Mouse (Mus musculus): Measurements from ENCODE around the gene Pacs1. TPM values are rescaled to one million over a fixed set of nuclear protein-coding genes. Genes with fewer than 3 reads are reported as not detected.

The Pacs1 gene
- polyA plus RNA-seq, 1 experiment from 2014 or later = 20.9 TPM

GRCm38 (mm10) chr19:5181926-5182325, 91.0 kb downstream of the Pacs1 start:
- 86% methylated on average over 2 of the region's 2 CpGs for WGBS
- no peak for ATAC-seq (ENCODE audit: insufficient number of reproducible peaks, insufficient read depth, low FRiP score, low read depth)
- no peaks in the 10 kb centered on the region for H3K27me3 ChIP-seq (ENCODE audit: control insufficient read depth, insufficient read depth, low read length)

GRCm38 (mm10) chr19:5178631-5179030, 94.3 kb downstream of the Pacs1 start:
- Histone ChIP-seq H3K27me3 (ENCODE audit: control insufficient read depth, insufficient read depth, low read length) (no peaks in the 10 kb centered on the region), H3K9ac (ENCODE audit: low read length) (no peak overlapping the region), H3K36me3 (ENCODE audit: control insufficient read depth, insufficient read depth, low read length) (no peaks in the 10 kb centered on the region), H3K4me3 (ENCODE audit: control insufficient read depth in 1 of 2, insufficient read depth in 1 of 2, low read depth in 1 of 2, low read length in 2 of 2) (no peak overlapping the region), H3K4me1 (ENCODE audit: control insufficient read depth in 2 of 2, insufficient read depth in 2 of 2, low read length in 2 of 2) (peaks cover 3 to 10% of the 10 kb centered on the region in 2 experiments), H3K27ac (replicated peaks in 1 of 2; ENCODE audit: control insufficient read depth in 1 of 2, insufficient read depth in 1 of 2, low read depth in 2 of 2, low read length in 2 of 2) (no peak overlapping the region), H3K9me3 (ENCODE audit: control insufficient read depth, low read length) (no peaks in the 10 kb centered on the region), H3K4me2 (ENCODE audit: low read length) (no peak overlapping the region)
- ATAC-seq (ENCODE audit: insufficient number of reproducible peaks, insufficient read depth, low FRiP score, low read depth) = no peak
- 74% methylated on average over 5 of the region's 5 CpGs for WGBS

More at GRCm38 (mm10) chr19:5181926-5182325, 91.0 kb downstream of the Pacs1 start:
- Histone ChIP-seq H3K4me3 (ENCODE audit: control insufficient read depth in 1 of 2, insufficient read depth in 1 of 2, low read depth in 1 of 2, low read length in 2 of 2) (no peak overlapping the region), H3K9ac (ENCODE audit: low read length) (no peak overlapping the region), H3K9me3 (ENCODE audit: control insufficient read depth, low read length) (peaks cover 6% of the 10 kb centered on the region), H3K36me3 (ENCODE audit: control insufficient read depth, insufficient read depth, low read length) (no peaks in the 10 kb centered on the region), H3K27ac (replicated peaks in 1 of 2; ENCODE audit: control insufficient read depth in 1 of 2, insufficient read depth in 1 of 2, low read depth in 2 of 2, low read length in 2 of 2) (no peak overlapping the region), H3K4me1 (ENCODE audit: control insufficient read depth in 2 of 2, insufficient read depth in 2 of 2, low read length in 2 of 2) (peaks cover 3 to 8% of the 10 kb centered on the region in 2 experiments), H3K4me2 (ENCODE audit: low read length) (no peak overlapping the region)

- Histone ChIP-seq H3K4me3 (ENCODE audit: control insufficient read depth in 1 of 2, insufficient read depth in 1 of 2, low read depth in 1 of 2, low read length in 2 of 2) (no peak overlapping the region), H3K9me3 (ENCODE audit: control insufficient read depth, low read length) (no peaks in the 10 kb centered on the region), H3K27ac (replicated peaks in 1 of 2; ENCODE audit: control insufficient read depth in 1 of 2, insufficient read depth in 1 of 2, low read depth in 2 of 2, low read length in 2 of 2) (no peak overlapping the region), H3K4me1 (ENCODE audit: control insufficient read depth in 2 of 2, insufficient read depth in 2 of 2, low read length in 2 of 2) (peaks cover 0 to 7% of the 10 kb centered on the region in 2 experiments; a peak in 1 of 4 replicates), H3K9ac (ENCODE audit: low read length) (no peak overlapping the region), H3K27me3 (ENCODE audit: control insufficient read depth, insufficient read depth, low read length) (no peaks in the 10 kb centered on the region), H3K36me3 (ENCODE audit: control insufficient read depth, insufficient read depth, low read length) (peaks cover 4% of the 10 kb centered on the region; the same call in 1 of the 2 replicates), H3K4me2 (ENCODE audit: low read length) (no peak overlapping the region)
- WGBS = 32% methylated on average over 1 of the region's 1 CpGs
- no peak for ATAC-seq (ENCODE audit: insufficient number of reproducible peaks, insufficient read depth, low FRiP score, low read depth)
Observed at GRCm38 (mm10) chr19:5170430-5170829, 102.5 kb downstream of the Pacs1 start.

GRCm38 (mm10) chr19:5167477-5167876, 105.4 kb downstream of the Pacs1 start:
- Histone ChIP-seq H3K36me3 (ENCODE audit: control insufficient read depth, insufficient read depth, low read length) (peaks cover 4% of the 10 kb centered on the region; the same call in 1 of the 2 replicates), H3K27ac (replicated peaks in 1 of 2; ENCODE audit: control insufficient read depth in 1 of 2, insufficient read depth in 1 of 2, low read depth in 2 of 2, low read length in 2 of 2) (no peak overlapping the region), H3K4me1 (ENCODE audit: control insufficient read depth in 2 of 2, insufficient read depth in 2 of 2, low read length in 2 of 2) (peaks cover 0 to 7% of the 10 kb centered on the region in 2 experiments; a peak in 1 of 4 replicates), H3K9ac (ENCODE audit: low read length) (no peak overlapping the region), H3K27me3 (ENCODE audit: control insufficient read depth, insufficient read depth, low read length) (no peaks in the 10 kb centered on the region), H3K4me3 (ENCODE audit: control insufficient read depth in 1 of 2, insufficient read depth in 1 of 2, low read depth in 1 of 2, low read length in 2 of 2) (no peak overlapping the region), H3K4me2 (ENCODE audit: low read length) (no peak overlapping the region), H3K9me3 (ENCODE audit: control insufficient read depth, low read length) (no peaks in the 10 kb centered on the region)
- ATAC-seq (ENCODE audit: insufficient number of reproducible peaks, insufficient read depth, low FRiP score, low read depth) = no peak
- 74% methylated on average over 4 of the region's 4 CpGs for WGBS

GRCm38 (mm10) chr19:5164380-5164779, 108.5 kb downstream of the Pacs1 start:
- Histone ChIP-seq H3K4me2 (ENCODE audit: low read length) (no peak overlapping the region), H3K36me3 (ENCODE audit: control insufficient read depth, insufficient read depth, low read length) (peaks cover 11% of the 10 kb centered on the region; the same call in 1 of the 2 replicates), H3K4me3 (ENCODE audit: control insufficient read depth in 1 of 2, insufficient read depth in 1 of 2, low read depth in 1 of 2, low read length in 2 of 2) (no peak overlapping the region), H3K27me3 (ENCODE audit: control insufficient read depth, insufficient read depth, low read length) (no peaks in the 10 kb centered on the region), H3K4me1 (ENCODE audit: control insufficient read depth in 2 of 2, insufficient read depth in 2 of 2, low read length in 2 of 2) (no peaks in the 10 kb centered on the region), H3K9ac (ENCODE audit: low read length) (no peak overlapping the region), H3K9me3 (ENCODE audit: control insufficient read depth, low read length) (no peaks in the 10 kb centered on the region), H3K27ac (replicated peaks in 1 of 2; ENCODE audit: control insufficient read depth in 1 of 2, insufficient read depth in 1 of 2, low read depth in 2 of 2, low read length in 2 of 2) (no peak overlapping the region)
- ATAC-seq (ENCODE audit: insufficient number of reproducible peaks, insufficient read depth, low FRiP score, low read depth) = no peak
- 67% methylated on average over 2 of the region's 2 CpGs for WGBS

- Histone ChIP-seq H3K27me3 (ENCODE audit: control insufficient read depth, insufficient read depth, low read length) (no peaks in the 10 kb centered on the region), H3K27ac (replicated peaks in 1 of 2; ENCODE audit: control insufficient read depth in 1 of 2, insufficient read depth in 1 of 2, low read depth in 2 of 2, low read length in 2 of 2) (no peak overlapping the region), H3K4me1 (ENCODE audit: control insufficient read depth in 2 of 2, insufficient read depth in 2 of 2, low read length in 2 of 2) (no peaks in the 10 kb centered on the region), H3K9me3 (ENCODE audit: control insufficient read depth, low read length) (no peaks in the 10 kb centered on the region), H3K36me3 (ENCODE audit: control insufficient read depth, insufficient read depth, low read length) (peaks cover 11% of the 10 kb centered on the region; the same call in 1 of the 2 replicates), H3K4me2 (ENCODE audit: low read length) (no peak overlapping the region), H3K4me3 (ENCODE audit: control insufficient read depth in 1 of 2, insufficient read depth in 1 of 2, low read depth in 1 of 2, low read length in 2 of 2) (no peak overlapping the region), H3K9ac (ENCODE audit: low read length) (no peak overlapping the region)
- no peak for ATAC-seq (ENCODE audit: insufficient number of reproducible peaks, insufficient read depth, low FRiP score, low read depth)
- 85% methylated on average over 3 of the region's 3 CpGs for WGBS
Observed at GRCm38 (mm10) chr19:5161913-5162312, 111.0 kb downstream of the Pacs1 start.

- Histone ChIP-seq H3K9ac (ENCODE audit: low read length) (no peak overlapping the region), H3K4me3 (ENCODE audit: control insufficient read depth in 1 of 2, insufficient read depth in 1 of 2, low read depth in 1 of 2, low read length in 2 of 2) (no peak overlapping the region), H3K9me3 (ENCODE audit: control insufficient read depth, low read length) (no peaks in the 10 kb centered on the region), H3K36me3 (ENCODE audit: control insufficient read depth, insufficient read depth, low read length) (peaks cover 48% of the 10 kb centered on the region), H3K27me3 (ENCODE audit: control insufficient read depth, insufficient read depth, low read length) (no peaks in the 10 kb centered on the region), H3K4me2 (ENCODE audit: low read length) (no peak overlapping the region), H3K4me1 (ENCODE audit: control insufficient read depth in 2 of 2, insufficient read depth in 2 of 2, low read length in 2 of 2) (no peaks in the 10 kb centered on the region), H3K27ac (replicated peaks in 1 of 2; ENCODE audit: control insufficient read depth in 1 of 2, insufficient read depth in 1 of 2, low read depth in 2 of 2, low read length in 2 of 2) (no peak overlapping the region)
- no peak for ATAC-seq (ENCODE audit: insufficient number of reproducible peaks, insufficient read depth, low FRiP score, low read depth)
- WGBS = 91% methylated on average over 6 of the region's 6 CpGs
Observed at GRCm38 (mm10) chr19:5152261-5152660, 120.7 kb downstream of the Pacs1 start.

GRCm38 (mm10) chr19:5151741-5152140, 121.2 kb downstream of the Pacs1 start:
- H3K4me3 ChIP-seq (ENCODE audit: control insufficient read depth in 1 of 2, insufficient read depth in 1 of 2, low read depth in 1 of 2, low read length in 2 of 2) = no peak overlapping the region
- no peaks in the 10 kb centered on the region for H3K4me1 ChIP-seq (ENCODE audit: control insufficient read depth in 2 of 2, insufficient read depth in 2 of 2, low read length in 2 of 2)
- no peaks in the 10 kb centered on the region for H3K9me3 ChIP-seq (ENCODE audit: control insufficient read depth, low read length)
- H3K4me2 ChIP-seq (ENCODE audit: low read length) = no peak overlapping the region
- WGBS = 84% methylated on average over 5 of the region's 5 CpGs
- no peaks in the 10 kb centered on the region for H3K27me3 ChIP-seq (ENCODE audit: control insufficient read depth, insufficient read depth, low read length)
- H3K27ac ChIP-seq (replicated peaks in 1 of 2; ENCODE audit: control insufficient read depth in 1 of 2, insufficient read depth in 1 of 2, low read depth in 2 of 2, low read length in 2 of 2) = no peak overlapping the region
- peaks cover 48% of the 10 kb centered on the region for H3K36me3 ChIP-seq (ENCODE audit: control insufficient read depth, insufficient read depth, low read length)
- no peak overlapping the region for H3K9ac ChIP-seq (ENCODE audit: low read length)
- ATAC-seq (ENCODE audit: insufficient number of reproducible peaks, insufficient read depth, low FRiP score, low read depth) = no peak

Data from heart, embryonic 14.5 days (tissue).